Mouse (Mus musculus): ENCODE results near the gene Ptprc. TPM values are rescaled to one million over a fixed set of nuclear protein-coding genes. Genes with fewer than 3 reads are reported as not detected.

Gene Ptprc
- total and polyA plus RNA-seq, 3 experiments = 120 to 211 (median 136) TPM

GRCm38 (mm10) chr1:138158236-138158635 is 17.3 kb downstream of the Ptprc start:
- H3K27me3 ChIP-seq (replicated peaks) = no peaks in the 10 kb centered on the region
- H3K27ac ChIP-seq (ENCODE audit: insufficient read depth, low read depth) = no peak overlapping the region
- H3K36me3 ChIP-seq (replicated peaks in 1 of 2; ENCODE audit: control insufficient read depth in 1 of 2, insufficient read depth in 1 of 2, low read length in 1 of 2) = peaks cover 2 to 20% of the 10 kb centered on the region in 2 experiments
- in situ Hi-C loops (cut with MboI; ENCODE audit: low pct_ligation_motif_present, low pct_unique_long_range_greater_than_20kb, low sequenced_read_pairs) = no loop called here
- TF ChIP-seq JUND (conservative IDR thresholded peaks at IDR 0.05; ENCODE audit: low read depth, low read length) (no peak), ZC3H11A (IDR thresholded peaks at IDR 0.05; ENCODE audit: low read depth, low read length) (no peak), POLR2AphosphoS2 (IDR thresholded peaks at IDR 0.05; ENCODE audit: low read depth, low read length) (no peak)
- peak overlapping the region; percentile 50 for H3K4me2 ChIP-seq (ENCODE audit: insufficient read depth, low read depth, poor library complexity, severe bottlenecking)
- H3K4me1 ChIP-seq (ENCODE audit: control insufficient read depth in 1 of 2, insufficient read depth in 2 of 2) = peaks cover 20 to 93% of the 10 kb centered on the region in 2 experiments
- no peak overlapping the region for H3K4me3 ChIP-seq (replicated peaks in 1 of 3; ENCODE audit: low read depth in 2 of 3, low read length in 2 of 3, poor library complexity in 1 of 3)
- no peaks in the 10 kb centered on the region for H3K9me3 ChIP-seq (replicated peaks; ENCODE audit: low read length)
- no peak overlapping the region for H3K9ac ChIP-seq (ENCODE audit: insufficient read depth, low read depth)
- dilution Hi-C loops (cut with MboI; ENCODE audit: extremely low pct_ligation_motif_present, extremely low pct_unique_long_range_greater_than_20kb, low sequenced_read_pairs) = no loop called here
- peaks cover 64% of the 10 kb centered on the region for H3K79me2 ChIP-seq (replicated peaks; ENCODE audit: control insufficient read depth, extremely low read depth, insufficient read depth, poor library complexity, severe bottlenecking)
- no peak for DNase-seq (ENCODE audit: extremely low read depth)

GRCm38 (mm10) chr1:138157709-138158108 is 17.8 kb downstream of the Ptprc start:
- in situ Hi-C loops (cut with MboI; ENCODE audit: low pct_ligation_motif_present, low pct_unique_long_range_greater_than_20kb, low sequenced_read_pairs) (no loop called here), dilution Hi-C loops (cut with MboI; ENCODE audit: extremely low pct_ligation_motif_present, extremely low pct_unique_long_range_greater_than_20kb, low sequenced_read_pairs) (no loop called here)
- Histone ChIP-seq H3K4me2 (ENCODE audit: insufficient read depth, low read depth, poor library complexity, severe bottlenecking) (peak overlapping the region; percentile 50; the same call in 1 of the 2 replicates), H3K4me3 (replicated peaks in 1 of 3; ENCODE audit: low read depth in 2 of 3, low read length in 2 of 3, poor library complexity in 1 of 3) (no peak overlapping the region), H3K4me1 (ENCODE audit: control insufficient read depth in 1 of 2, insufficient read depth in 2 of 2) (peaks cover 20 to 93% of the 10 kb centered on the region in 2 experiments), H3K27ac (ENCODE audit: insufficient read depth, low read depth) (no peak overlapping the region), H3K9ac (ENCODE audit: insufficient read depth, low read depth) (no peak overlapping the region), H3K27me3 (replicated peaks) (no peaks in the 10 kb centered on the region), H3K36me3 (replicated peaks in 1 of 2; ENCODE audit: control insufficient read depth in 1 of 2, insufficient read depth in 1 of 2, low read length in 1 of 2) (peaks cover 2 to 23% of the 10 kb centered on the region in 2 experiments), H3K79me2 (replicated peaks; ENCODE audit: control insufficient read depth, extremely low read depth, insufficient read depth, poor library complexity, severe bottlenecking) (peaks cover 65% of the 10 kb centered on the region), H3K9me3 (replicated peaks; ENCODE audit: low read length) (no peaks in the 10 kb centered on the region)
- no peak for DNase-seq (ENCODE audit: extremely low read depth)
- TF ChIP-seq USF1 (IDR thresholded peaks at IDR 0.05; ENCODE audit: low read depth, low read length) (no peak), MEF2A (IDR thresholded peaks at IDR 0.05; ENCODE audit: borderline replicate concordance, low read depth, low read length) (no peak), EP300 (IDR thresholded peaks at IDR 0.05; ENCODE audit: low read length) (0 out of 2 replicates have a peak, but pooled peaks have one; percentile 11)

- H3K9me3 ChIP-seq (replicated peaks; ENCODE audit: low read length) = no peaks in the 10 kb centered on the region
- H3K4me2 ChIP-seq (ENCODE audit: insufficient read depth, low read depth, poor library complexity, severe bottlenecking) = no peak overlapping the region
- H3K27me3 ChIP-seq (replicated peaks) = no peaks in the 10 kb centered on the region
- H3K79me2 ChIP-seq (replicated peaks; ENCODE audit: control insufficient read depth, extremely low read depth, insufficient read depth, poor library complexity, severe bottlenecking) = peaks cover 66% of the 10 kb centered on the region
- TF ChIP-seq MAX (IDR thresholded peaks at IDR 0.05; ENCODE audit: low read length) (no peak), NRF1 (IDR thresholded peaks at IDR 0.05; ENCODE audit: low read depth, low read length) (no peak), JUND (conservative IDR thresholded peaks at IDR 0.05; ENCODE audit: low read depth, low read length) (no peak), JUN (IDR thresholded peaks at IDR 0.05; ENCODE audit: insufficient read depth, low read depth, low read length) (no peak), BHLHE40 (IDR thresholded peaks at IDR 0.05; ENCODE audit: low read depth, low read length) (no peak), RCOR1 (conservative IDR thresholded peaks at IDR 0.05; ENCODE audit: low read depth, low read length) (no peak), E2F4 (IDR thresholded peaks at IDR 0.05; ENCODE audit: insufficient replicate concordance, low read depth, low read length) (no peak), ZKSCAN1 (IDR thresholded peaks at IDR 0.05; ENCODE audit: borderline replicate concordance, low read depth, low read length) (no peak), RAD21 (IDR thresholded peaks at IDR 0.05; ENCODE audit: low read depth, low read length) (no peak), ZNF384 (IDR thresholded peaks at IDR 0.05; ENCODE audit: low read depth, low read length) (no peak), HCFC1 (IDR thresholded peaks at IDR 0.05; ENCODE audit: low read depth, low read length) (no peak), ZC3H11A (IDR thresholded peaks at IDR 0.05; ENCODE audit: low read depth, low read length) (no peak)
- H3K27ac ChIP-seq (ENCODE audit: insufficient read depth, low read depth) = no peak overlapping the region
- dilution Hi-C loops (cut with MboI; ENCODE audit: extremely low pct_ligation_motif_present, extremely low pct_unique_long_range_greater_than_20kb, low sequenced_read_pairs) = no loop called here
- peaks cover 19 to 93% of the 10 kb centered on the region in 2 experiments for H3K4me1 ChIP-seq (ENCODE audit: control insufficient read depth in 1 of 2, insufficient read depth in 2 of 2)
- DNase-seq (ENCODE audit: extremely low read depth) = no peak
- in situ Hi-C loops (cut with MboI; ENCODE audit: low pct_ligation_motif_present, low pct_unique_long_range_greater_than_20kb, low sequenced_read_pairs) = no loop called here
- no peak overlapping the region for H3K4me3 ChIP-seq (replicated peaks in 1 of 3; ENCODE audit: low read depth in 2 of 3, low read length in 2 of 3, poor library complexity in 1 of 3)
- H3K9ac ChIP-seq (ENCODE audit: insufficient read depth, low read depth) = no peak overlapping the region
- H3K36me3 ChIP-seq (replicated peaks in 1 of 2; ENCODE audit: control insufficient read depth in 1 of 2, insufficient read depth in 1 of 2, low read length in 1 of 2) = peaks cover 5 to 25% of the 10 kb centered on the region in 2 experiments
Measured at GRCm38 (mm10) chr1:138157008-138157407, 18.5 kb downstream of the Ptprc start.

Measured in CH12.LX (cell line).